Mouse (Mus musculus) spleen, postnatal 14 days (tissue): Measurements from ENCODE around the gene Hmgb4.

Experiments
- DNase-seq, 2 experiments: peaks; one replicate each; pipeline ENCODE4 v3.0.0; 2021 to 2022; ENCODE audit warnings: low spot score in 2 of 2

The Hmgb4 gene

DNA sequence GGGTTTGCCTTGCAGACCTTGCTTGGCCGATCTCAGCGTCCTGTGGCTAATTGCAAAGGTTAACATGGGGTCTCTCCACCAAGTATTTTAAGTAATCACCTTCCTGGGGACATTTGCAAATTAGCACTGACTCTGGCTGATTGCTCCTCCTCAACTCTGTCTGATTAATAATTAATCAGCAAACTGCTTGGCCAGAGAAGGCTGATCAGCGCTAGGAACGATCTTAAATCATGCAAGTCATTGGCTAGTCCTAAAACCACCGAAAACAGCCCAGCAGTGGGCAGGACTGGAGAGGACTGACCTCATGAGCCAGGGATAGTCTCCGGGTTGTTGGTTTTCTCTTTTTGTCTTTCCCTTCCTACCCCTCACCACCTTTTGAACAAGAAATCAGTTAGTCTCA, 36.3 kb downstream of the Hmgb4 start:
- no peak for DNase-seq

DNA sequence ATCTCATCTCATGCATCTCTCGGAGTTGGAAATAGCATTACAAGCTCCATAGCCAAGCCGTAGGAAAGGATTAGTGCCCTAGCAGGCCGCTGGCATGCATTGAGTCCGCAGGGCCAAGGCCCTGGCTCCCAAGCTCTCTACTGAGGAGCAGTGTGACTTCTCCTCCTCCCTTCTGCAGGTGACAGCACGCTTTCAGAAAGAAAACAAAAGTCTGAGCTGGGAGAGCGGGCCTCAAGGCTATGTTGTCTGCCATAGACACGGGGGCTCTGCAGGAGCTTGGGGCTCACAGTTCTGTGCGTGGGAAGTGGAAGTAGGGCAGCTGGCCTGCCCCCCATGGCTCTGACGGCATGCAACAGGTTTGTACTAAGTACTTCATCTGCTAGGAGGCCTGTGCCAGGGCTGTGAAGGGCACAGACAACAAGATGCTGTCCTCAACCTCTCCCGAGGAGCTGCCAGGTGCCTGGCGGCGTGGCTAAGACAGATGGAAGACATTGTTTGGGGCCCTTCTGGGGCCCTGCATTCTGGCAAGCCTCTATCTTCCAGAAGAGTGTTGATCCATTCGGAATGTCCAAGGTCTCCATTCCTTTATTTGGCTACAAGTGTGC, 42.7 kb downstream of the Hmgb4 start:
- DNase-seq, result no peak
